Mouse (Mus musculus) midbrain, embryonic 14.5 days (tissue): ENCODE measurements at regions not wholly inside any gene's neighbourhood (a gene's known extent, or its start where the extent isn't known, plus 50 kb on each side); places are given as distances from the start of the nearest gene placed in this dataset.
"Not testable (repeated sequence)": the region's sequence is repeated elsewhere in the genome, so short reads cannot be mapped to it uniquely, and the experiment has no call there.

Experiments used
- ATAC-seq: fragments of 200-750 bp; cut with Nextera tagmentation; 2 replicates; pipeline ENCODE4 v1.8.0; 2017; ENCODE audit warnings: moderate number of reproducible peaks, moderate library complexity; ENCODE audit not compliant: low FRiP score, low TSS enrichment
- DNase-seq: peaks from one replicate; pipeline ENCODE4 v3.0.0-alpha.2; 2015
- H3K27ac ChIP-seq: fragments of 300-500 bp; sonication (generic); replicated peaks from 2 replicates; pipeline ENCODE4 v1.5.1; 2014; ENCODE audit warnings: mild to moderate bottlenecking, low read depth, low read length, moderate library complexity
- H3K27me3 ChIP-seq: fragments of 300-500 bp; sonication (generic); 2 replicates; pipeline ENCODE4 v1.6.1; 2014; ENCODE audit warnings: low read length, control low read depth, mixed read lengths; ENCODE audit not compliant: control insufficient read depth, insufficient read depth
- H3K36me3 ChIP-seq: fragments of 300-500 bp; sonication (generic); 2 replicates; pipeline ENCODE4 v1.6.1; 2014; ENCODE audit warnings: low read length, control low read depth; ENCODE audit not compliant: control insufficient read depth, insufficient read depth
- H3K4me1 ChIP-seq: fragments of 300-500 bp; sonication (generic); 2 replicates; pipeline ENCODE4 v1.6.1; 2014; ENCODE audit warnings: mild to moderate bottlenecking, antibody characterized with exemption, low read length, control low read depth; ENCODE audit not compliant: control insufficient read depth, insufficient read depth
- H3K4me2 ChIP-seq: fragments of 300-500 bp; sonication (generic); 2 replicates; pipeline ENCODE4 v1.6.1; 2014; ENCODE audit warnings: mild to moderate bottlenecking, low read length, moderate library complexity
- H3K4me3 ChIP-seq: fragments of 300-500 bp; sonication (generic); replicated peaks from 2 replicates; pipeline ENCODE4 v1.5.1; 2014; ENCODE audit warnings: low read depth, low read length
- H3K9ac ChIP-seq: fragments of 300-500 bp; sonication (generic); replicated peaks from 2 replicates; pipeline ENCODE4 v1.6.1; 2014; ENCODE audit warnings: mild to moderate bottlenecking, low read length, moderate library complexity
- H3K9me3 ChIP-seq: fragments of 300-500 bp; sonication (generic); 2 replicates; pipeline ENCODE4 v1.6.1; 2016; ENCODE audit warnings: low read length, control low read depth, mixed read lengths; ENCODE audit not compliant: control insufficient read depth
- WGBS: fragments of 180-500 bp; shearing (Covaris S2); extraction: QIAGEN DNeasy Blood & Tissue Kit; methylation state at CpG from one replicate; pipeline ENCODE4 v1.1.7; 2014; 5-methylcytosine and 5-hydroxymethylcytosine counted together

DNA sequence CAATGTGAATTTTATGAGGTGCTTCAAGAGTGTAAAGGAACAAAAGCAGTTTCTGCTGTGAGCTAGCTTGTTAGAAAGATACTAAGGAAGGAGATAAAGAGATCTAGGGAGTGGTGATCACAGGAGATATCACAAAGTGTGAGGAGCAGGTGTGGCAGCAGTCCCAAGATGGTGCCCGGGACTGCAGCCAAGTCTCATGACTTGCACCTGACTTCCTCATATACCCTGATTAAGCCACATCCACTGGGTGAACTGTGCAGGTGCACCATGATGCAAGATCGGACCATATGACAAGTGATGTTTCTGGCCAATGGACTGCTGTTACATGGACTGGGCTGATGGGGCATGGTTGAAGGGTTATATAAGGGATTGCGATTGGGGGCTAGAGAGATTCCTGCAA is 197.8 kb upstream of the Atp10a start:
- not testable (repeated sequence) for H3K9ac ChIP-seq, DNase-seq, H3K4me2 ChIP-seq, H3K36me3 ChIP-seq, H3K4me1 ChIP-seq, H3K27me3 ChIP-seq, H3K4me3 ChIP-seq, H3K27ac ChIP-seq, H3K9me3 ChIP-seq, ATAC-seq
- 97% methylated on average over 3 of the region's 3 CpGs for WGBS

GRCm38 (mm10) chr7:58460939-58461338 is 195.0 kb upstream of the Atp10a start:
- no peak overlapping the region for H3K4me3 ChIP-seq
- no peak overlapping the region for H3K27ac ChIP-seq
- no peak overlapping the region for H3K9ac ChIP-seq
- no peaks in the 10 kb centered on the region for H3K36me3 ChIP-seq
- no peaks in the 10 kb centered on the region for H3K27me3 ChIP-seq
- no peaks in the 10 kb centered on the region for H3K4me1 ChIP-seq
- no peaks in the 10 kb centered on the region for H3K9me3 ChIP-seq
- DNase-seq (no peak), ATAC-seq (no peak)
- 91% methylated on average over 2 of the region's 2 CpGs for WGBS
- no peak overlapping the region for H3K4me2 ChIP-seq

GRCm38 (mm10) chr7:58473150-58473549 is 182.8 kb upstream of the Atp10a start:
- 58% methylated on average over 3 of the region's 3 CpGs for WGBS
- Histone ChIP-seq H3K4me3 (no peak overlapping the region), H3K4me2 (no peak overlapping the region), H3K27me3 (no peaks in the 10 kb centered on the region), H3K27ac (no peak overlapping the region), H3K9me3 (no peaks in the 10 kb centered on the region), H3K36me3 (no peaks in the 10 kb centered on the region), H3K4me1 (no peaks in the 10 kb centered on the region), H3K9ac (no peak overlapping the region)
- ATAC-seq (no peak), DNase-seq (no peak)

DNA sequence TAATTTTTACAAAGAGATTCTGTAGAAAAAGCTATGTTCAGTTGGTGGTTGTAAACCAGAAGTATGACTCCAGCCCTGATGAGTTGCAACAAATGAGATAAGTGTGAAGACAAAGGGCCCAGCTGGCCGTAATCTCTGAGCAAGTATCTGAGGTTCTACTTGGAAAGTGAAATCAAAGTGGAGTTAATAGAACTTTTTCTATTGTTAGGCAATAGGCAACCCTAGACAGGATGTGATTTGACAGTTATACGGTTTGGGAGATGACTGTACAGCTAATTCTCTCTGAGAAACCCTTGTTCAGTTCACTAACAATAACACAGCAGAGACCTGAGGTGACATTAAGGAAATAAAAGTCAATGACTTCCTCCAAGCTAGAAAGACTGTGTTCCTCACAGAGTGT is 180.8 kb upstream of the Atp10a start:
- no peak overlapping the region for H3K4me3 ChIP-seq
- no peaks in the 10 kb centered on the region for H3K4me1 ChIP-seq
- H3K4me2 ChIP-seq: no peak overlapping the region
- 87% methylated on average over 2 of the region's 2 CpGs for WGBS
- no peak for DNase-seq
- ATAC-seq: no peak
- H3K27me3 ChIP-seq: no peaks in the 10 kb centered on the region
- H3K9me3 ChIP-seq: no peaks in the 10 kb centered on the region
- no peaks in the 10 kb centered on the region for H3K36me3 ChIP-seq
- H3K27ac ChIP-seq: no peak overlapping the region
- H3K9ac ChIP-seq: no peak overlapping the region

GRCm38 (mm10) chr7:58488250-58488649 is 167.7 kb upstream of the Atp10a start:
- DNase-seq (peak; percentile 64), ATAC-seq (peak; percentile 66; the same call in 1 of the 2 replicates)
- no peak overlapping the region for H3K4me2 ChIP-seq
- no peak overlapping the region for H3K4me3 ChIP-seq
- 25% methylated on average over 2 of the region's 2 CpGs for WGBS
- no peak overlapping the region for H3K9ac ChIP-seq
- H3K9me3 ChIP-seq: no peaks in the 10 kb centered on the region
- 0 out of 2 replicates have a peak, but pooled peaks cover 3% of the 10 kb centered on the region for H3K4me1 ChIP-seq
- H3K27me3 ChIP-seq: no peaks in the 10 kb centered on the region
- H3K27ac ChIP-seq: peak overlapping the region; percentile 66
- H3K36me3 ChIP-seq: no peaks in the 10 kb centered on the region
